Mouse (Mus musculus) midbrain, embryonic 14.5 days (tissue): Measurements from ENCODE around the gene Psmd5. TPM values are rescaled to one million over a fixed set of nuclear protein-coding genes. Genes with fewer than 3 reads are reported as not detected.
"Not testable (repeated sequence)": the region's sequence is repeated elsewhere in the genome, so short reads cannot be mapped to it uniquely, and the experiment has no call there.

ENCODE experiments used
- ATAC-seq: fragments of 200-750 bp; cut with Nextera tagmentation; 2 replicates; pipeline ENCODE4 v1.8.0; 2017; ENCODE audit warnings: moderate number of reproducible peaks, moderate library complexity; ENCODE audit not compliant: low FRiP score, low TSS enrichment
- DNase-seq: peaks from one replicate; pipeline ENCODE4 v3.0.0-alpha.2; 2015
- H3K27ac ChIP-seq: fragments of 300-500 bp; sonication (generic); replicated peaks from 2 replicates; pipeline ENCODE4 v1.5.1; 2014; ENCODE audit warnings: mild to moderate bottlenecking, low read depth, low read length, moderate library complexity
- H3K27me3 ChIP-seq: fragments of 300-500 bp; sonication (generic); 2 replicates; pipeline ENCODE4 v1.6.1; 2014; ENCODE audit warnings: low read length, control low read depth, mixed read lengths; ENCODE audit not compliant: control insufficient read depth, insufficient read depth
- H3K36me3 ChIP-seq: fragments of 300-500 bp; sonication (generic); 2 replicates; pipeline ENCODE4 v1.6.1; 2014; ENCODE audit warnings: low read length, control low read depth; ENCODE audit not compliant: control insufficient read depth, insufficient read depth
- H3K4me1 ChIP-seq: fragments of 300-500 bp; sonication (generic); 2 replicates; pipeline ENCODE4 v1.6.1; 2014; ENCODE audit warnings: mild to moderate bottlenecking, antibody characterized with exemption, low read length, control low read depth; ENCODE audit not compliant: control insufficient read depth, insufficient read depth
- H3K4me2 ChIP-seq: fragments of 300-500 bp; sonication (generic); 2 replicates; pipeline ENCODE4 v1.6.1; 2014; ENCODE audit warnings: mild to moderate bottlenecking, low read length, moderate library complexity
- H3K4me3 ChIP-seq: fragments of 300-500 bp; sonication (generic); replicated peaks from 2 replicates; pipeline ENCODE4 v1.5.1; 2014; ENCODE audit warnings: low read depth, low read length
- H3K9ac ChIP-seq: fragments of 300-500 bp; sonication (generic); replicated peaks from 2 replicates; pipeline ENCODE4 v1.6.1; 2014; ENCODE audit warnings: mild to moderate bottlenecking, low read length, moderate library complexity
- H3K9me3 ChIP-seq: fragments of 300-500 bp; sonication (generic); 2 replicates; pipeline ENCODE4 v1.6.1; 2016; ENCODE audit warnings: low read length, control low read depth, mixed read lengths; ENCODE audit not compliant: control insufficient read depth
- WGBS: fragments of 180-500 bp; shearing (Covaris S2); extraction: QIAGEN DNeasy Blood & Tissue Kit; methylation state at CpG from one replicate; pipeline ENCODE4 v1.1.7; 2014; 5-methylcytosine and 5-hydroxymethylcytosine counted together
- polyA plus RNA-seq: library from polyadenylated mRNA; unstranded; fragments of >200 nt; fragmentation: Nextera tagmentation; extraction: Ambion mirVana; gene quantifications from 2 replicates; pipeline ENCODE4 v1.2.1, GENCODE M21; 2014

The Psmd5 gene
- polyA plus RNA-seq, 1 experiment from 2014 or later = 112 TPM

DNA sequence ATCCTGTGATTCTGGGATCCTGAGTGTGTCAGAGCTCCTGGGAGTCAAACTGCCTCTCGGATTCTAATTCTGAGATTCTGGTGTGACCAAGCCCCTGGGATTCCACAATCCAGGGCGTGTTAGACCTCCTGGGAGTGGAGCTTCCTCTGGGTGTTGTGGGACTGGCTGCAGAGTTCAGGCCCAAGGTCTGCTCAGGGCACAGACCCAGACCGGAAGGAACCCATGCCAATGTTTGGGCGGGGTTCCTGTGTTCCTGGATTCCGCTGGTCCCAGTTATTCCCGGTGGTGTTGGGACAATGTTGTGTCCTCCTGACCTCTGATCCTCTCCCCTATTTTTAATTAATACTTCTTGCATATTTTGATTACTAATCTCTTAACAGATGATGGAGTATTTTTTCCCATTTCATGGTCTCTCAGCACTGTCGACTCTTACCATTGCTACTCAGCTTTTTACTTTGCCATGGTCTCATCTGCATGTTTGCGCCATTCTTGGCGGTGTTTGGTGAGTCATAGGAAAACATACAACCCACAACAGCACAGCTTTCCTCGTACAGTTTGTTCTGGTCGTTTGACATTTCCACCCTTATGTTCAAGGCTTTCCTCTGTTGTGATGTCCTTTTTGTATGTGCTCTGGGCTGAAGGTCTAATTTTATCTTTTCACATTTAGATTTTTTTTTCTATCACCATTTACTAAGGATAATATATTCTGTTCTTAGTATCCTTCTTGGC is 31.4 kb downstream of the Psmd5 start:
- H3K4me3 ChIP-seq = no peak overlapping the region
- no peaks in the 10 kb centered on the region for H3K36me3 ChIP-seq
- ATAC-seq (no peak), DNase-seq (no peak)
- no peaks in the 10 kb centered on the region for H3K9me3 ChIP-seq
- H3K9ac ChIP-seq = no peak overlapping the region
- WGBS = 85% methylated on average over 11 of the region's 11 CpGs
- no peaks in the 10 kb centered on the region for H3K27me3 ChIP-seq
- H3K27ac ChIP-seq = no peak overlapping the region
- H3K4me1 ChIP-seq = no peaks in the 10 kb centered on the region
- H3K4me2 ChIP-seq = no peak overlapping the region

DNA sequence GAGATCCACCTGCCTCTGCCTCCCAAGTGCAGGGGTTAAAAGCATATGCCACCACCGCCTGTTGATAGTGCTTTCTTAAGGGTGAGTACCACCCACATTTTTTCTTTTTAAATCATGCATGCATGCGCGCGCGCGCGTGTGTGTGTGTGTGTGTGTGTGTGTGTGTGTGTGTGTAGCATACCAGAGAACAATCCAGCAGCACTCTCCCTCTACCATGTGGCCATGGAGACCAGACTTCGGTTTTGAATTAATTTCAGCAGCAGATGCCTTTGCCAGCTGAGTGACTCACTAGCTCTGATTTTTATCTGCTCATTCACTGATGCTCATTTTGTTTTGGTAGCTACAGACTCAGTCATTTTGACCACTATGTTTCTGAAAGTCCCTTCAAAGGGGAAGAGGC is 33.1 kb downstream of the Psmd5 start:
- no peak for DNase-seq

DNA sequence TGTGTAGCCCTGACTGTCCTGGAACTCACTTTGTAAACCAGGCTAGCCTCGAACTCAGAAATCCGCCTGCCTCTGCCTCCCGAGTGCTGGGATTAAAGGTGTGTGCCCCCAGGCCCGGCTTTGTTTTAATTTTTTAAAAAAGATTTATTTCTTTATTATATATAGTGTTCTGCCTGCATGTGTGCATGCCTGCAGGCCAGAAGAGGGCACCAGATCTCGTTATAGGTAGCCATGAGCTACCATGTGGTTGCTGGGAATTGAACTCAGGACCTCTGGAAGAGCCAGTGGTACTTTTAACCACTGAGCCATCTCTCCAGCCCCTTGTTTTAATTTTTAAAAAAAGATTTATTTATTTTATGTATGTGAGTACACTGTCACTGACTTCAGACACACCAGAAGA is 34.6 kb downstream of the Psmd5 start:
- H3K4me1 ChIP-seq, H3K9ac ChIP-seq, DNase-seq, ATAC-seq, H3K27me3 ChIP-seq, H3K27ac ChIP-seq, H3K4me2 ChIP-seq, H3K36me3 ChIP-seq, H3K9me3 ChIP-seq, H3K4me3 ChIP-seq: not testable (repeated sequence)
- WGBS = 84% methylated on average over 5 of the region's 5 CpGs

More for the DNA sequence above, 33.1 kb downstream of the Psmd5 start:
- ATAC-seq = no peak
- no peaks in the 10 kb centered on the region for H3K9me3 ChIP-seq
- H3K4me2 ChIP-seq = no peak overlapping the region
- H3K27me3 ChIP-seq = no peaks in the 10 kb centered on the region
- H3K4me1 ChIP-seq = no peaks in the 10 kb centered on the region
- no peak overlapping the region for H3K4me3 ChIP-seq
- no peak overlapping the region for H3K9ac ChIP-seq
- WGBS = 90% methylated on average over 8 of the region's 8 CpGs
- H3K27ac ChIP-seq = no peak overlapping the region
- no peaks in the 10 kb centered on the region for H3K36me3 ChIP-seq

DNA sequence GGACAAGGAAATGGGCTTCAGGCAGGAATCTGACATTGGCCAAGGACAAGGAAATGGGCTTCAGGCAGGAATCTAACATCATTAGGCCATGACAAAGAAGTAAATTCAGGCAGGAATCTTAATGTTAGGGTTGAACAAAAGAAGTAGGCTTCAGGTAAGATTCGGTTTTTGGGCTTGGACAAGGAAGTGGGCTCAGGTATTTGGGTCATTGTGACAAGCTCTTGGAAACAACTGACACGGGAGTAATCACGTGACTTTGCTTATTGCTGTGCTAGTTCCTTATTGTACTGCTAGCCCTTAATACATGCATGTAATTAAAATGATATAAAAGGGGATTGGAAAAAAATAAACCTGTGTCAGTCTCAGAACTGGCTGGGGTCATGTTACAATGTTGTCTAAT is 39.1 kb downstream of the Psmd5 start:
- ATAC-seq (no peak), DNase-seq (no peak)
- no peak overlapping the region for H3K4me3 ChIP-seq
- no peaks in the 10 kb centered on the region for H3K36me3 ChIP-seq
- H3K4me2 ChIP-seq = no peak overlapping the region
- WGBS = 80% methylated on average over 3 of the region's 3 CpGs
- H3K4me1 ChIP-seq = no peaks in the 10 kb centered on the region
- H3K27ac ChIP-seq = no peak overlapping the region
- no peak overlapping the region for H3K9ac ChIP-seq
- no peaks in the 10 kb centered on the region for H3K27me3 ChIP-seq
- no peaks in the 10 kb centered on the region for H3K9me3 ChIP-seq

DNA sequence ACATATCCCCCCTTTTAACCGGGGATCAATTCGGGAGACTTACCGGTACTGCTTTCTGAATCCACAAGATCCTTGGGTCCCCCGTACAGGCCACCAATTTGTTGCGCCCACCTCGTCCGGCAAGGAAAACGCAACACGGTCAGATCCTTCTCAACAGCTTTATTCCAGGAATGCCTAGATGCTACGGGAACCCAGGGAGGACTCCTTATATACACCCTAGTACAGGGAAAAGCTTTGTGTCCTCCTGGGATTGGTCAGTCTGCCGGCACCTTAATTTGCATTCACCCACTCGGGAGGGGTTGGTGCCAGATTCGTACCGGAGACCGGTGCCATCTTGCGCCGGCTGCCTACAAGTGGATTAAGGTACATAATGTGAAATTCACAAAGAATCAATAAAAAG is 41.1 kb downstream of the Psmd5 start:
- H3K9me3 ChIP-seq = no peaks in the 10 kb centered on the region
- no peak overlapping the region for H3K4me2 ChIP-seq
- H3K27ac ChIP-seq = no peak overlapping the region
- DNase-seq (no peak), ATAC-seq (no peak)
- no peak overlapping the region for H3K9ac ChIP-seq
- H3K4me3 ChIP-seq = no peak overlapping the region
- no peaks in the 10 kb centered on the region for H3K27me3 ChIP-seq
- WGBS = 89% methylated on average over 17 of the region's 17 CpGs
- no peaks in the 10 kb centered on the region for H3K4me1 ChIP-seq
- no peaks in the 10 kb centered on the region for H3K36me3 ChIP-seq

DNA sequence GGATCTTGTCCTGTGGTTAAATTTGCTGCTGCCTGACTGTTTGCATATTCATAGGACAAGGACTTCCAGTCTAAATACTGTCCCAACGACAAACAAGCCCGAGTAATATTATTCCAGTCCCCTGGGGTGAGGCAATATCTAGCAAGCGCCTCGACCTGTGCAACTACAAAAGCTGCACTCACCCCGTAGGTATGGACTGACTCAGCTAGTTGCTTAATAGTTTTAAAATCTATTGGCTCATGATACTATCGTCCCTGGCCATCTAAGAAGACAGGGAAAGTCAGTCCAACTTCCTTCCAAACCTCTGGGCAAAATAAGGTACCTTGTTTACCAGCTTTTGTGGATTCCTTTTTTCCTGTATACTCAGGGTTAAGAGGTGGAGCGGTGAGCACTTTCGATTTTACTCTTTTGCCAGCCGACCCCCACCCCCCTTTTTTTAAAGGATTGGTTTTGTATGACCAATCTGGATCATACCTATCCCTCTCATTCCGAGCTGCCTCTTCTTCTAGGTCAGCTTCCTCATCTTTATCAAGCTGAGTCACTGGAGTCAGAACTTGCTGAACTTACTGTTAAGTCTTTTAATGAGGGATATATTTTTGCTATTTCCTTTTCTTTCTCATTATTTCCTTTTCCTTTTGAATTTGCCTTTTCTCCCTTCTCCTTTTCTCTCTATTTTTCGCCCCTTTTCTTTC is 41.9 kb downstream of the Psmd5 start, which contains the start of gene Gm34653:
Gene Gm34653, plus strand, starts transcription at position 242 of the 692 bp plus-strand sequence.
- not testable (repeated sequence) for H3K27ac ChIP-seq, H3K4me2 ChIP-seq, DNase-seq, ATAC-seq, H3K9ac ChIP-seq, H3K4me3 ChIP-seq, H3K36me3 ChIP-seq, H3K27me3 ChIP-seq, H3K9me3 ChIP-seq, H3K4me1 ChIP-seq
- 68% methylated on average over 11 of the region's 11 CpGs for WGBS

DNA sequence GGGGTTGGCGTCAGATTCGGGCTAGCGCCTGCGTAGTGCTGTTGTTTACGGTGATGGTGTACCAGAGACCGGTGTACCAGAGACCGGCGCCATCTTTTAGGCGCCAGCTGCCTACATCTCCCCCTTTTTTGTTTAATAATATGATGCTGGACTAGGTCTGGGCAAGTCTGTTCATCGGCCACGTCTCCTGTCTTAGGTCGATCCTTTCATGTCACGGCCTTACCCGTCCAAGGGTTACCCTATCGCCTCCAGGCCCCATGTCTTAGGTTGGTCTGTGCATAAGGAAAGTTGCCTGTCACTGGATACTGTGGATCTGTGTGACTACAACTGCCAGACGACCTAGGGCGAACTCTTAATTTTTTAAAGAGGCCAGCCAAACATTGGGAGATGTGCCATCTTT is 44.7 kb downstream of the Psmd5 start:
- H3K36me3 ChIP-seq, H3K4me1 ChIP-seq, H3K27me3 ChIP-seq, H3K9ac ChIP-seq, DNase-seq, H3K4me3 ChIP-seq, H3K27ac ChIP-seq, H3K9me3 ChIP-seq, H3K4me2 ChIP-seq, ATAC-seq: not testable (repeated sequence)
- 97% methylated on average over 17 of the region's 17 CpGs for WGBS

DNA sequence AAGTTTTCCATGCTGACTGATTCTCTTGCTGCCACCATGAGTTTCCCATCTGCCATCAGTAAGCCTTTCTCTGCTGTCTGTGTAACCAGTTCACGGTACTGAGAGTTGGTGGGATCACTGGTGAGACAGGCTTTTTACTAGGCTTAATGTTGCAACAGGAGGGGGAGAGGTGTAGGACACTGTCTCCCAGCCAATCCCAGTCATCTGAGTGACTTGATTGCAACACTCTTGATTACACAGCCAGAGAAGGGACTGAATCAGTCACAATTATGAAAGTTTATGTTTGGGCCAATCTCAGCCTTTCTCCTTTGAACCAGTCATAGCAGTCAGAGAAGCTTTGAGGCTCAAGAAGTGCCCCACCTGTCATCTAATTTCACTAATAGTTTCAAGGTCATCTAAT is 46.7 kb downstream of the Psmd5 start:
- Histone ChIP-seq H3K4me3 (no peak overlapping the region), H3K36me3 (no peaks in the 10 kb centered on the region; the same call in 1 of the 2 replicates), H3K9me3 (no peaks in the 10 kb centered on the region), H3K27ac (no peak overlapping the region), H3K4me2 (no peak overlapping the region), H3K4me1 (peaks cover 11% of the 10 kb centered on the region), H3K27me3 (no peaks in the 10 kb centered on the region), H3K9ac (no peak overlapping the region)
- DNase-seq (no peak), ATAC-seq (no peak)
- 89% methylated on average over 1 of the region's 1 CpGs for WGBS

DNA sequence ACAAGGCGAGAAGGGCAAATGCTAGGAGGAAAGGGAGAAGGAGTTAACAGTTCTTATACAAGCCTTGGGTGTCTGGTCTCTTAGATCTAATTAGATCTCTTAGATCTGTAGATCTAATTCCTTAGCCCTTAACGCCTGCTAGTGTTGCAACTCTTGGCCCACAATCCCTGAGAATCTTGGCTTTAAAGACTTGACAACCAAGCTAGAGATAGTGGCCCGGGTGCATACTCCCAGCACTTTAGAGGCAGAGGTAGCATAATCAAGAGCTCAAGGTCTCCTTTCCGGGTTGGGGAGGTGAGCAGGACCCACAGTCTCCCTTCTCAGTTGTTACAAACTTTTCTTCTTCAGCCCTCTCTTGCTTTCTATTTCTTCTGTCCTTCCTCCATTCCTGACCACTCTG is 47.2 kb downstream of the Psmd5 start:
- peaks cover 11% of the 10 kb centered on the region for H3K4me1 ChIP-seq
- H3K4me3 ChIP-seq = no peak overlapping the region
- 91% methylated on average over 4 of the region's 4 CpGs for WGBS
- H3K27me3 ChIP-seq = no peaks in the 10 kb centered on the region
- H3K4me2 ChIP-seq = no peak overlapping the region
- H3K36me3 ChIP-seq = no peaks in the 10 kb centered on the region; the same call in 1 of the 2 replicates
- no peaks in the 10 kb centered on the region for H3K9me3 ChIP-seq
- DNase-seq (no peak), ATAC-seq (no peak)
- no peak overlapping the region for H3K9ac ChIP-seq
- H3K27ac ChIP-seq = no peak overlapping the region
